Mouse (Mus musculus) hindbrain, embryonic 13.5 days (tissue): ENCODE measurements around the gene Gadd45gip1. TPM values are rescaled to one million over a fixed set of nuclear protein-coding genes. Genes with fewer than 3 reads are reported as not detected.

Source experiments
- ATAC-seq: fragments of 200-750 bp; cut with Nextera tagmentation; 2 replicates; pipeline ENCODE4 v1.8.0; 2017; ENCODE audit warnings: moderate TSS enrichment; ENCODE audit not compliant: low FRiP score
- H3K27ac ChIP-seq: fragments of 300-500 bp; sonication (generic); 2 replicates; pipeline ENCODE4 v1.5.1; 2015; ENCODE audit warnings: inconsistent platforms, mild to moderate bottlenecking, moderate library complexity
- H3K27me3 ChIP-seq: fragments of 300-500 bp; sonication (generic); 2 replicates; pipeline ENCODE4 v1.6.1; 2015; ENCODE audit warnings: mild to moderate bottlenecking, inconsistent platforms
- H3K36me3 ChIP-seq: fragments of 300-500 bp; sonication (generic); 2 replicates; pipeline ENCODE4 v1.6.1; 2015; ENCODE audit warnings: mild to moderate bottlenecking, inconsistent platforms
- H3K4me1 ChIP-seq: fragments of 300-500 bp; sonication (generic); replicated peaks from 2 replicates; pipeline ENCODE4 v1.6.1; 2015; ENCODE audit warnings: inconsistent platforms
- H3K4me2 ChIP-seq: fragments of 300-500 bp; sonication (generic); 2 replicates; pipeline ENCODE4 v1.6.1; 2015; ENCODE audit warnings: inconsistent platforms, mild to moderate bottlenecking, moderate library complexity
- H3K4me3 ChIP-seq: fragments of 300-500 bp; sonication (generic); 2 replicates; pipeline ENCODE4 v1.5.1; 2015; ENCODE audit warnings: mild to moderate bottlenecking, inconsistent platforms
- H3K9ac ChIP-seq: fragments of 300-500 bp; sonication (generic); 2 replicates; pipeline ENCODE4 v1.6.1; 2015; ENCODE audit warnings: mild to moderate bottlenecking, inconsistent platforms
- H3K9me3 ChIP-seq: fragments of 300-500 bp; sonication (generic); 2 replicates; pipeline ENCODE4 v1.6.1; 2016; ENCODE audit warnings: inconsistent platforms
- whole genome bisulfite sequencing: fragments of 180-500 bp; shearing (Covaris S2); methylation state at CpG from one replicate; pipeline ENCODE4 v1.1.7; 2015; 5-methylcytosine and 5-hydroxymethylcytosine counted together
- polyA plus RNA-seq: library from polyadenylated mRNA; unstranded; fragments of >200 nt; fragmentation: Nextera tagmentation; extraction: Ambion mirVana; gene quantifications from 2 replicates; pipeline ENCODE4 v1.2.1, GENCODE M21; 2015

Gadd45gip1 gene
- 37.3 and 37.8 TPM in 2 replicates for polyA plus RNA-seq

- Histone ChIP-seq H3K4me3 (peak within 1 kb of the TSS; percentile 87), H3K27me3 (no peaks in the 10 kb centered on the region), H3K9ac (peak within 1 kb of the TSS; percentile 94), H3K36me3 (peaks cover 26% of the 10 kb centered on the region), H3K27ac (peak within 1 kb of the TSS; percentile 98), H3K9me3 (no peaks in the 10 kb centered on the region), H3K4me1 (peaks cover 39% of the 10 kb centered on the region), H3K4me2 (peak within 1 kb of the TSS; percentile 68)
- 80% methylated on average over 11 of the region's 11 CpGs for WGBS
- ATAC-seq, result no peak
Measured at GRCm38 (mm10) chr8:84831490-84831889, at the start of gene Gadd45gip1. Gene Gadd45gip1, plus strand, starts transcription at chr8:84831522.

- 20% methylated on average over 5 of the region's 5 CpGs for WGBS
Measured at GRCm38 (mm10) chr8:84781686-84782505, 49.4 kb upstream of the Gadd45gip1 start.

GRCm38 (mm10) chr8:84782680-84783079 lies 48.6 kb upstream of the Gadd45gip1 start:
- Histone ChIP-seq H3K9ac (no peak overlapping the region), H3K4me3 (no peak overlapping the region), H3K4me1 (peaks cover 69% of the 10 kb centered on the region), H3K9me3 (no peaks in the 10 kb centered on the region), H3K27me3 (peaks cover 99% of the 10 kb centered on the region), H3K4me2 (no peak overlapping the region), H3K36me3 (no peaks in the 10 kb centered on the region), H3K27ac (no peak overlapping the region)
- 18% methylated on average over 10 of the region's 10 CpGs for WGBS
- no peak for ATAC-seq

More at GRCm38 (mm10) chr8:84781686-84782505, 49.4 kb upstream of the Gadd45gip1 start:
- ATAC-seq, result no peak
- Histone ChIP-seq H3K9me3 (no peaks in the 10 kb centered on the region), H3K4me3 (no peak overlapping the region), H3K27ac (no peak overlapping the region), H3K4me2 (no peak overlapping the region), H3K4me1 (peaks cover 61% of the 10 kb centered on the region), H3K36me3 (no peaks in the 10 kb centered on the region), H3K9ac (no peak overlapping the region), H3K27me3 (peaks cover 99% of the 10 kb centered on the region)

GRCm38 (mm10) chr8:84783198-84783918 lies 48.0 kb upstream of the Gadd45gip1 start:
- Histone ChIP-seq H3K27ac (no peak overlapping the region), H3K4me2 (no peak overlapping the region), H3K4me1 (peaks cover 70% of the 10 kb centered on the region), H3K36me3 (no peaks in the 10 kb centered on the region), H3K9ac (no peak overlapping the region), H3K4me3 (no peak overlapping the region), H3K27me3 (peaks cover 99% of the 10 kb centered on the region), H3K9me3 (no peaks in the 10 kb centered on the region)
- 9% methylated on average over 11 of the region's 11 CpGs for WGBS
- ATAC-seq, result no peak

GRCm38 (mm10) chr8:84783919-84784581 lies 47.3 kb upstream of the Gadd45gip1 start:
- H3K9ac ChIP-seq, result peak overlapping the region; percentile 55
- no peak overlapping the region for H3K27ac ChIP-seq
- peaks cover 99% of the 10 kb centered on the region for H3K27me3 ChIP-seq
- H3K4me2 ChIP-seq, result peak overlapping the region; percentile 43
- peak overlapping the region; percentile 20 for H3K4me3 ChIP-seq
- 2% methylated on average over 33 of the region's 33 CpGs for WGBS
- H3K36me3 ChIP-seq, result no peaks in the 10 kb centered on the region
- no peaks in the 10 kb centered on the region for H3K9me3 ChIP-seq
- no peak for ATAC-seq
- H3K4me1 ChIP-seq, result peaks cover 70% of the 10 kb centered on the region

- Histone ChIP-seq H3K27me3 (peaks cover 99% of the 10 kb centered on the region), H3K4me3 (peak overlapping the region; percentile 20; the same call in 1 of the 2 replicates), H3K4me2 (peak overlapping the region; percentile 43), H3K36me3 (no peaks in the 10 kb centered on the region), H3K9ac (peak overlapping the region; percentile 55; the same call in 1 of the 2 replicates), H3K9me3 (no peaks in the 10 kb centered on the region), H3K27ac (no peak overlapping the region), H3K4me1 (peaks cover 70% of the 10 kb centered on the region)
- 2% methylated on average over 48 of the region's 48 CpGs for WGBS
- ATAC-seq, result no peak
Measured at GRCm38 (mm10) chr8:84784681-84785505, 46.4 kb upstream of the Gadd45gip1 start.

GRCm38 (mm10) chr8:84785506-84785755 lies 45.9 kb upstream of the Gadd45gip1 start:
- Histone ChIP-seq H3K4me2 (peak overlapping the region; percentile 43), H3K36me3 (no peaks in the 10 kb centered on the region), H3K4me3 (0 out of 2 replicates have a peak overlapping the region, but pooled peaks have one; percentile 20), H3K9me3 (no peaks in the 10 kb centered on the region), H3K9ac (no peak overlapping the region), H3K27ac (no peak overlapping the region), H3K27me3 (peaks cover 100% of the 10 kb centered on the region), H3K4me1 (peaks cover 73% of the 10 kb centered on the region)
- WGBS, result 3% methylated on average over 11 of the region's 11 CpGs
- ATAC-seq, result no peak

- Histone ChIP-seq H3K9ac (no peak overlapping the region), H3K36me3 (no peaks in the 10 kb centered on the region), H3K27ac (0 out of 2 replicates have a peak overlapping the region, but pooled peaks have one; percentile 12), H3K4me3 (no peak overlapping the region), H3K4me2 (peak overlapping the region; percentile 43), H3K27me3 (peaks cover 100% of the 10 kb centered on the region), H3K4me1 (peaks cover 78% of the 10 kb centered on the region), H3K9me3 (no peaks in the 10 kb centered on the region)
- no peak for ATAC-seq
- WGBS, result 4% methylated on average over 38 of the region's 38 CpGs
Measured at GRCm38 (mm10) chr8:84785756-84786677, 45.3 kb upstream of the Gadd45gip1 start.

GRCm38 (mm10) chr8:84786801-84787467 lies 44.4 kb upstream of the Gadd45gip1 start:
- no peak overlapping the region for H3K4me3 ChIP-seq
- H3K4me1 ChIP-seq, result peaks cover 70% of the 10 kb centered on the region
- no peaks in the 10 kb centered on the region for H3K9me3 ChIP-seq
- H3K27me3 ChIP-seq, result peaks cover 100% of the 10 kb centered on the region
- H3K36me3 ChIP-seq, result no peaks in the 10 kb centered on the region
- WGBS, result 12% methylated on average over 11 of the region's 11 CpGs
- no peak overlapping the region for H3K9ac ChIP-seq
- ATAC-seq, result no peak
- 0 out of 2 replicates have a peak overlapping the region, but pooled peaks have one; percentile 13 for H3K4me2 ChIP-seq
- no peak overlapping the region for H3K27ac ChIP-seq

- H3K4me1 ChIP-seq, result peaks cover 76% of the 10 kb centered on the region
- H3K27ac ChIP-seq, result no peak overlapping the region
- H3K4me2 ChIP-seq, result no peak overlapping the region
- H3K9me3 ChIP-seq, result no peaks in the 10 kb centered on the region
- no peak for ATAC-seq
- H3K4me3 ChIP-seq, result no peak overlapping the region
- H3K36me3 ChIP-seq, result no peaks in the 10 kb centered on the region
- no peak overlapping the region for H3K9ac ChIP-seq
- peaks cover 100% of the 10 kb centered on the region for H3K27me3 ChIP-seq
- WGBS, result 14% methylated on average over 14 of the region's 14 CpGs
Measured at GRCm38 (mm10) chr8:84787523-84788302, 43.6 kb upstream of the Gadd45gip1 start.
